Mouse (Mus musculus): ENCODE data around the gene Tgfb3.

Tgfb3 gene

DNA sequence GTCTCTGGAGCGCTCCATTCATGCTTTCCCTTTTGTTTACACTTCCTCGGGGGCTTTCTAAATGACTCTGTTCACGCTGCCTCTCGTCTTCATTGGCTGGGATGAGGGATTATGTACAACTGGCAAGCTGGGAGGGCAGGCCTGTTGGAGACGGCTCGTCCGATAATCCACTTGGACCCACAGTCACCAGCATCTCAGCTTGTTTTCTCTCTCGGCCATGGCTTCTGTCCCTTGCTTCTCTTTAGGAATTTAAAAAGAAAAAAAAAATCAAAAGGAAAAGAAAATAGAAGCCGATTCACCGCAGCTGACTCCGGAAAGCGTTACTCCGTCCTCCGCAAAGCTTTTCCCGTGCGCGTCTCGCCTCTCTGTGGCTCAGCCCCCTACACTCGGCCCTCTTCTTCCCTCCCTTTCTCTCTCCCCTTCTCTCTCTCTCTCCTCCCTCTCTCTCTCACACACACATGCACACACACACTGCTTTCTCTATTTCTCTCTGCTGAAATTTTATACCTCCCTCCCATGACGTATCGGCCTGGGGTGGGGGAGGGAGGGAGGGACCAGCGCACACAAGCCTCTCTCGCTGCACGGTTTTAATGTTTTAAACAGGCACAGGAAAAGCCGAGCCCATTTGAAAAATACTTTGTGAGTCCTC is at the start of gene Tgfb3:
Gene Tgfb3 (minus strand): TSS at position 489 of the 649 bp plus-strand sequence.
- peak; percentile 45 for DNase-seq

DNA sequence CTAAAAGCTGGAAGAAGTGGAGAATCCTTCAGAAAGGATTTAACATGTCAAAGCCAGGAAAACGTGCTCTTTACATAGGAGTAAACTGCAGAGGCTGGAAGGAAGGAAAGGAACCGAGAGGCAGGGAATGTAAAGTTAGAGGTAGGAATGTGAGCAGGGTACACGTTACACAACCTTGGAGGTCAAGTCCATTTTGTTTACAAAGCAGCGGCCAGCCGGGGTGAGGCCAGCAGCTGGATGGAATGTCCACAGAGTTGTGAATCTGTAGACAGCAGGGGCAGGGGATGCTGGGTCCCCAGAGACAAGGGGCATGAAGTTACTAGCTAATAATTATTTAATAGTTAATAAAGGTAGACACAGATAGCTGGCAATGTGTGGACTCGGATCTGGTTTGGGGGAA is 49.3 kb upstream of the Tgfb3 start:
- no peak for DNase-seq

DNA sequence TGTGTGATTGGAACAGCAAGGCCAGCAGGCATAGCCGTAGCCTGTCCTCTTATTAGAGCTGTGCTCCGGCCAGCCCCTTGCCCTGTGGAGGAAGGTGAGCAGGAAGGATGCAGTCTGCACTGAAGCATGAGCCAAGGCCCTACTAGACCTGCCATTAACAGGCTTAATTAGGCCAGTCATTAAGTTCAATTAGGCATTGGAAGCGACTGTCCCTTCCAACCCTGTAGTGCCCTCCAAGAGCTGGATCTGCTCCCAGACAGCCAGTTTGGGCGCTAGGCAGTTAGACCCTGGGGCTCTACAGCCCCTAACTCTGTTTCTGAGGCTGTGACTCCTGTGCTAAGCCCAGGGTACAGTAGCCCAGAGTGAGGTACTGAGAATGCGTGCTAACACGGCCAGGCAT is 45.2 kb upstream of the Tgfb3 start:
- no peak for DNase-seq

DNA sequence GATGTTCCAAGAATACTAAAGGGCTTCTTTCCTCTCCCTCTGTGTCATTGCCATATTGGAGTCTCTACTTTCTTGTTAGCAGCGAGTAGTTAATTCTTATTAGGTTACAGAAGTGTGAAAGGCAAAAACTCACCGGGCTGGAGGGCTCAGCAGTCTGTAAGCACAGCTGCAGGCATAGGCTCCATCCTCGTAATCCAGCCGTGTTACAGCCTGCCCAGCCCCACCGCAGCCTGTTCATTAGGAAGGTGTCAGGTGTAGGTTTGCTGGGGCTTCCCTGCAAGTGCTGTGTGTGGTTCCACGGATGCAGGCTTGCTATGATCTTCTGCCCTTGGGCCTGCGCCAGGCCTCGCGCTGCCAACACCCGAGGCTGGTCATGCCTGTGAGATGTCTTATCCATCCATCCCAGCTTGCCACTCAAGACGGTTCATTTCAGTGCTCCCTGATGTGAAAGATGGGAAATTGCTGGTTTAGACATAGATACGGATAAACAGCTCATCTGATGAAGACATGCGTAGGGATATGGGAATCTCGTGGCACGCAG is 37.5 kb upstream of the Tgfb3 start:
- DNase-seq: no peak

DNA sequence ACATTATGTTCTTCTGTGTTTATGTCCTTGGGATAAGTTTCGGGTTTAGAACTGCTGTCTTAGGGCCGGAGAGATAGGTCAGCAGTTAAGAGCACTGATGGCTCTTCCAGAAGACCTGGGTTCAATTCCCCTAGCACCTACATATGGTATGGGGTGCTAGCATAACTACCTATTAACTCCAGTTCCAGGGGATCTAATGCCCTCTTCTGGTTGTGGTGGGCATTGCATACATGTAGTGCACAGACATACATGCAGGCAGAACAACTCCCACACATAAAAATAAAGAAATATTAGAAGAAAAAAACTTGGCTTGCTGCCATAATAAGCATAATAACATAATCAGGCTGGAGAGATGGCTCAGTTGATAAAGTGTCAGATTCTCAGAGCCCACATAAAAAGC is 31.8 kb upstream of the Tgfb3 start:
- DNase-seq: peak; percentile 67

DNA sequence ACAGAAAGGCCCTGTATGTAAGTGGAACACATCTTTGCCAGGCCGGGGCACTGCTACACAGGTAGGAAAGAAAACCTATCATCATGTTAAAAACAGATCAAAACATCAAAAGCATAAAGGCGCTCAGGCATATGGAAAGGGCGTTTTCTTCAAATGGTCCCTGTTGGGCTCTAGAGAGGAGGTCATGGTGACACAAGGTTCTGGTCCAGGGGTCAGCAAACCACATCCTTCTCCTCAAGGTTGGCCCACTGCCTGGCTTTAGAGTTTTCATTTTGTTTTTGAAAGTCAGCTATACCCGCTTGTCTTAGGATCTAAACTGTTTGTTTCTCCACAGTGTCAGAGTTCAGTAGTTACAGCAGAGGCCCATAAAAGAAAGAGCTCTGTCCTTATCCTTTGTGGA is 30.7 kb upstream of the Tgfb3 start:
- no peak for DNase-seq

DNA sequence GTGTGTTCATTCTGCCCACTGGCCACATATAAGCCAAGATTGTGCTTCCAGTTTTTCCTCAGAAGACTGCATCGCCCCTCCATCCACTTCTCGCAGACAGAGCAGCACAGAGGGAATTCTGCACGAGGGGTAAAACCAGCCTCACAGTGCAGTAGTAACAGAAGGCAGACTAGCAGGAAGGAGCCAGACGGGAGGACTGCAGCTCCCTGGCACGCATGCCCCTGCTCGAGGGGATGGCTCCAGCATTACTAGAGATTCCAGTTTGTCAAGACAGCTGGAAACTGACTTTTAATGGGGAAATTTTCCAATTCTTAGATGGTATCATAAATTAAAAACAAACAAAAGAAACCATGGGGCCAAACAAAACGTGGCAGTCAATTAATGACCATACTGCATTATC is 28.8 kb upstream of the Tgfb3 start:
- no peak for DNase-seq

DNA sequence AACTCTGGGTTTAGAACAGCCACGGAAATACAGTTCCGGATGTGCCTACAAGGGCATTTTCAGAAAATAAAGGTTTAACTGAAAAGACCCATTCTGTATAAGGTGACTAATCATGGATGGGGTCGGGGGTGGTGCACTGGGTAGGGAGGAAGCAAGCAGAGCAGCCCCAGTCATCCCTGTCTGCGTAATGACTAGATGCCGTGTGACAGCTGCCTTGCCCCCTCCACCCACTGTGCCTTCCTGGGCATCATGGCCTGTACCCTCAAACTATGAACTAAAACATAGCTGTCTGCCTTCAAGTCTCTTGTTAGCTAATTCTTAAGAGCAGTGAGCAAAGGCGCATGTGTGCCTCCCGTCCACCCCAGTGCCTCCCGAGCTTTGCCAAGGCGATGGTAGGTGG is 27.2 kb upstream of the Tgfb3 start:
- DNase-seq: no peak

DNA sequence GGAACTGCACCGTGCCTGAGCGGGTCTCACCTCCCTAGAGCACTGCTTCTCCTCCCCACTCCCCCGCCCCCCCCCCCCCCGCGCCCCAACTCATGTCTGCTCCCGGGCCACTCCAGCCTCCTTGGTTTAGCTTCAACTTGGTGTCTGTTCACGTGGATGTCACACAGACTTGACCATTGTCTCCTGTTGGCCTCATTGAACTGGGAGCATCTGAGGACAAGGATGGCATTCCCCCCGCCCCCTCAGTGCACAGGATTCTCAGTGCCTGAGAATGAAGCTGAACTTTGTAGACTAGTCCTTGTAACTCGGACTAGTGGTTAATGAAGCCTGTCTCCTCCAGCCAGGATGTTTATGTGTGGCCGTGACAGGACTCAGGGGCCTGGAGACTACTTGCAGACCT is 26.7 kb upstream of the Tgfb3 start:
- no peak for DNase-seq

DNA sequence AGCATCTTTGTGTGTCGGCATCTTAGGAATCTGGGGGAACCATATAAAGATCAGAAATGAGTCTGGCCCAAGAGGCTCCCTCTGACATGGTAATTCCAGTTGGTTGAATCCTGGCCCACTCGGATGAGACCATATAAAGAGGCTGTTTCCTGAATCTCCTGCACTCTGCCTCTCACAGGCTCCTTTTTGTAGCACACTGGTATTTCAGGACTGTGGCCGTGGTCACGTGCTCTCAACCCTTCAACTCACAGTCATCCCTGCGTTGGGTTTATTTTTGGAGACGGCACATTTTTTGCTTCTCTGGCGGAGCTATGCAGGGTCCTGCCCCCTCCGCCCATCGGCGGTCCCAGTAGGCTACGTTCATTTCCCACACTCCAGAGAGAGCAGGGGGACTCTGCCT is 25.5 kb upstream of the Tgfb3 start:
- no peak for DNase-seq

DNA sequence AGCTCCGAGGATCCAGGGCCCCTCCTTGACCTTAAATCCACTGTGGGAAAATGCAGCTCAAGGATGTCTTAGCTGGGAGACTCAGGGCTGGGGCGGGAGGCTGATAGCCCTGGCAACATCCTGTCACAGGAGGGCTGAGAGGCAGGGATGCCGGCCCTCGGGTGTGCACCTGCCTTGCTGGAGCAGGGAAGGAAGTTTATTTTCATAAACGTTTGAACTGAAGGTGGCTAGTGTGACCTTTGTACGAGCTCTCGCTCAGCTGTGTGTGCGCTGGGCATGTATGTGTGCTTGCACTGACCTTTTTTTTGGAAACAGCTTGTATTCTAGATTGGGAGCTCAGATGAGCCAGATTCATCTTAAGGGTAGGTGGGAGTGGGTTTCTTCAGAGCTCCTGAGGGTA is 25.0 kb upstream of the Tgfb3 start:
- DNase-seq: no peak

DNA sequence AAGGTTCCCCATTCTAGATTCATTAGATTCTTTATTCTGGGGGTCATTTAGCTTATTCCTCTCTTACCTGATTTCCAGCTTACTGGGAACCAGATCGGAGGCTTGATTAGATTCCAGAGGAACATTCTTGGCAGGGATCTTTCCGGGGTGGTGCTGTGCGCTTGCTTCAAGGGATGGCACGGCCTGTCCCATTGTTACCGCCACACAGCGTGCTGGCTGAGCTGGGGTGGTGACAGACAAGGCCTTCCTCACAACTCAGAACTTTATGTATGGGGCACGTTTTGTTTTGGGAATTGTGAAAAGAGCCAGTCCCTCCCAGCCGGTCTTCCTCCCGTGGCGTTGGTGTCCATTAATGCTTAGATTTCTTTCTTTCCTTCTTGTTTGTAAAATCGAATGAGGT is 24.6 kb upstream of the Tgfb3 start:
- no peak for DNase-seq

DNA sequence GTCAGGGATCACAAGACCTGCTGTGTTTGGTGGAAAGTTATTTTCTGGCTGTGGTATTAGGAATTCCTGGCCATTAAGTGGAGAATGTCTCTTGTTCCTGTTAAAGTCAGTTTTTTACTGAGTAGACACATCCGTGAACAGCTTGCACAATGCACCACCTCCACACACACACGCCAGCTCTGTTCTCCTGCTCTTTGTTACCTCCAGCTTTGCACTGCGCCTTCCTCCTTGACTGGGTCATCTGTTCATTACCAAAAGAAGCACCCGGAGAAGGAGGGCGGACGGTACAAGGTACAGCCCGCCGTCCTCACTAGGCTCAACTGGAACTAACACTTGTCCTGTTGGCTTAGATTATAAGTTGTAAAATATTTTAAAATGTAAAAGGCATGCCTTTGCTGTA is 23.8 kb upstream of the Tgfb3 start:
- DNase-seq: no peak

DNA sequence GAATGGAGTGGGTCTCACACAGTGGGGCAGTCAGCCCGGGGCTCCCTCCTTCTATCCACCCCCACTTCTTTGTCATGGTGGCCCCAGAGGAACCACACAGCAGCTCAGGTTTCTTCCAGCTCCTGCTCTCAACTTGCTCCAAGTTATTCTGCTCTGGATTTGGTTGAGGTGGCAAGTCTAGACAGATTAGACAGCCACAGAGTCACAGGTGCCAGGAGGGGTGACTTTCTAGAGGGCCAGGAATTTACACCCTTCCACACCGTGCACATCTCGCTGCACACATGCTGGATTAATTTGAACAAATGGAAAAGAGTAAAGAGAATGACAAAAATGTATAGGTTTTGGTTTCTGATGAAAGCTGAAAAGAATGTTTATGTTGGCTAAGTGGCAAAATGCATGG is 21.9 kb upstream of the Tgfb3 start:
- no peak for DNase-seq

DNA sequence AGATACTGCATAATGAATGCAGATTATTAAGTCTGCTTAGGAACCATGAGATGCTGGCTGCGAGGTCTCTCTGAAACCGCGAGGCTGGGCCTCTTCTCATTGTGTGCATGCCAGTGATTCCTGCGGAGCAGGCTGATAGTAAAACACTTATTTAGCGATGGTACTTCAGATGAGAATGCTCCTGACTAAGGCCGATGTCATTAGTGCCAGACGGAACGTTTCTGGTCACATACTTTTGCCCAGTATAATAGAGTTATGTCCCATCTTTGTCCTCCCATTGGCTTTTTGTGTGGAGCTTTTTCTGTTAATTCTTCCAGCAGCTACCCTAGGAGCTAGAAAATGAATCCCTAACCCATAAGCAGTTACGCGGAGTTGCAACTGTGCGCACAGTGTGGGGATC is 18.9 kb upstream of the Tgfb3 start:
- no peak for DNase-seq

DNA sequence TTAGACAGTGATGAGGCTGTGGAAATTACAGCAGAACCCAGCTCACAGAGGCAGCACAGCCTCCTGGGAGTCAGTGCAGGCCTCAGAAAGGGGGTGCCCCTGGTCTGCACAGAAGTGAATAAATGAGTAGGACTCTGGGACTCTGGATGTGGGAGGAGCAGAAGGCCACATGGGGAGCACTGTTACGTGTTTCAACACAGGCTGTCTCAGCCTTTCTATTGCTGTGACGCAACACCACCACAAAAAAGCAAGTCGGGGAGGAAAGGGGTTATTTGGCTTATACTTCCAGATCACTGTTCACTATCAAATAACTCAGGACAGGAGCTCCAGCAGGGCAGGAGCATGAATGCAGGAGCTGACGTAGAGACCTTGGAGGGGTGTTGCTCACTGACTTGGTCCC is 17.0 kb upstream of the Tgfb3 start:
- no peak for DNase-seq

DNA sequence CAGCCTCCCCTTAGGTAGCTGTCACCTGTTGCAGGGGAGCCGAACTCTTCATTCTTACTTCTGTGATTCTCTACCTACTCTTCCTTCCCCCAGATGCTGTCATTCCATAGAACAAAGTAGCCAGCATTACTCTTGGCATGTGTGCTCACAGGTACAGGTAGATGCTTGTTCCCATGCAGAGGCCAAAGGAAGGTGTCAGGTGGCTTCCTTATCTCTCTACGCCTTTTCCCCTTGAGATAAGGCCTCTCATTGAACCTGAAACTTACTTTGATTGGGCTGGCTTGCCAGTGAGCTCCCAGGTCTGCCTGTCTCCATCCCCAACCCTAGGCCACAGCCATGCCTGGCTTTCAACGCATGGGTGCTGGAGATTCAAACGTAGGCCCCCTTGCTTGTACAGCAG is 15.2 kb upstream of the Tgfb3 start:
- no peak for DNase-seq

DNA sequence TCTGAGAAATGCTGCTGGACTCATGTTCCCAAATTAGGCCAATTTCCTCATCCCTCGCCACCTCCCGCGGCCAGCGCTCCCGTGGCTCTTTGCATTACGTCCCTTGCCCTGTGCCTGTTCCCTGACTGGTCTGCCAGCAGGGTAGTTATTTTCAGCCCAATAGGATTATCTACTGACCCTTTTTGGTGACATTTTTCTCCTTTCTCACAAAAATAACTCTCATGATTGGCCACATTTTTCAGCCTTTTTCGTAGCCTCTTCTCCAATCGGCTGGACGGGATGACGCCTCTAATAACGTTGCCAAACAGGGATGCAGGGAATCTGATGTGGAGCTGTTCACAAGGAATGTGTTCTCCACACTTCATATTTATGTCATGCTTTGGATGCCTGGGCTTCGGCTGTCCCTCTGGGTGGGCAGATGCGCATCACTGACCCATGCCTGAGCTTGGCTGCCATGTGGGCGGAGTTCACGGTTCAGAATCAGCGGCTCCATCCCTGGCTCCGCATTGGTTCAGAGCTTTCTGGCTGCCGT is 12.8 kb upstream of the Tgfb3 start:
- DNase-seq: no peak

DNA sequence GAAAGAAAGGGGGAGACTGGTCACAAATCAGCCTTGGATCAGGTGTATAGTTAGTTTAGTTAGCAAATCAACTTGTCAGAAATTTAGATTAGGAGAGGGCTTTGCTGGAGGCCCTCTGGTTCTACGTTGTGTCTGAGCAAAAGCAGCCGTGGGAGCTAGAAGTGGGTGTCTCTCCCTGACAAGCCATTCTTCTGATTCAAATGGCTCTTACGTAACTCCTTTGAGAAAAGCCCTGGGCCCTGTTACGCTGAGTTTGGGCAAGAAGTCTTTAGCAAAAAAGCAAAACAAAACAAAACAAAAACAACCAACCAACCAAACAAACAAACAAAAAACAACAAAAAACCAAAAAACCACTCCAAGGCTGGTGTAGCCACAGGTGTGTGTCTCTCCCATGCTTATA is 11.9 kb upstream of the Tgfb3 start:
- DNase-seq: no peak

DNA sequence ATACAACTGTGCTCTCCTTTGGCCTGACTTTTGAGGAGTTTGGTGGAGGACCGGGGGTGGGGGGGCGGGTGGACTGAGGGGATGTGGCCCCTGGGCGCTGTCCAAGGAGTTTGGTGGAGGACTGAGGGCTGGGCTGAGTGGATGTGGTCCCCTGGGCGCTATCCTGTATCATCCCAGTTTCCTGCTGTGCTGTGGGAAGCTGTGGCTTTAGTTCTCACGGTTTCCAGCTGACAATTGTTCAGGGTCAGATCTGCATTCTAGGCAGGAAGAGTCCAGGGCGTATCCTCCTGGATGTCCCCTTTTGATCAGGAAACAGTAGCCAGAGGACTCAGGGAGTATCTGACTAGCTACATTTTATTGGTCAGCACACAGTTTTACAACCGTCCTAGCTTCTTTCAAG is 9.2 kb upstream of the Tgfb3 start:
- DNase-seq: no peak

DNA sequence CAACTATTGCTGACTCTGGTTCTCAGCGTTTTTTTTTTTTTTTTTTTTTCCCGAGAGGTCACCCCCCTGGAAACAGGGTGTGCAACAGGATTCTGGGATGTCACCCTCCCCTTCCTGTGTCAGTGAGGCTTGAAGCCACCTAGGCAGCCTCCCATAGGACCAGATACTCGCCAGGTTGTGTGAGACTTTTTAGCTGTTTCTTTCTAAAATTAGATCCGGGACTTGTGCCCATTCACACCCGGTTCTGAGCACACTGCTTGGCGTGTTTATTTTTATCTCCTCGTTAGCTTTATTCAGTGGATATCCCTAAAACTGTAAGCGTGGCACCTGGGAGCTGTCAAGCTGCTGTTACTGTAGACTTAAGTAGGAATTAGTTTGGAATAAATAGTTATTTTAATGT is 7.7 kb upstream of the Tgfb3 start:
- DNase-seq: no peak

DNA sequence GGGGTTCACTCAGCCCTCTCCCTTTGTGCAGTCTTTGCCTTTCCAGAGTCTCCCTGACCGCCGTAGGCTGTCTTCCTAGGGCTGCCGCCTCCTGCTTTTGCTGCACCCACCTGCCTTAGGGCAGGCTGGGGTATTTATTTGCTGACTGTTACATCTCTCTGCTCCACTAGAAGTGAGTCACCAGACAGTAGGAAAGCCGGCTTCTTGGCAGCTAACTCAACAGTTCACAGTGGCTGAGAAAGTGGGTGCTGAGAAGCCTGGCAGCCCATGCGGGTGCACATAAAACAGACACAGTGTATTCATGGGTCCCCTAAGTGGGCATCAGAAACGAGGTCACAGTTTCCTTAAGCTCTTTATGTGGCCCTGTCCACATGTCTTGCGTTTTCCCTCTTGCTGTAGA is 7.0 kb upstream of the Tgfb3 start:
- DNase-seq: no peak

DNA sequence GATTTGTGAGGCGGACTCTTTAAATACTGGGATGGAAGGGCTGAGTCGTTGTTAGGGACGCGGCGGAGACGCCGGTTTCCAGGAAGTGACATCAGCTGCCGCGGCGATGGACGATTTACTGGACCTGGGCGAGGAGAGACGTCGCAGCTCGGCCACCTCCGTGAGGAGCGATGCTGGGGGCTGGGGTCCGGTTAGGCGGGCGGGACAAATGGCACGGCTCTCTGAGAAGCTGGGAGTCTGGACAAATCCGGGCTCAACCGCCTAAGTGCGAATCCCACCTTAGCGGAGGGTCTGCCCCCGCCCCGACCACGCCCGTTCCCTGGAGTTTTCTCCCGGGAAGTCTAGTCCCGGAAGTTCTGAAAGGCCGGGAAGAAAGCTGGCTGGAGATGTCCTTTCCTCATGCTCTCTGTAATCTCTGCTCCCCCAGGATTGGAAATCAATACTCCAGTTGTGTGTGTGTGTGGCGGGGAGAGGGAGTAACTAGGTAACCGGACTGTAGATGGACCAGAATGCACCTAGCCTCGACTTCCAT is 3.7 kb upstream of the Tgfb3 start, which contains the start of gene Ift43:
Gene Ift43 (plus strand): TSS at position 61 of the 532 bp plus-strand sequence.
- peak; percentile 49 for DNase-seq

DNA sequence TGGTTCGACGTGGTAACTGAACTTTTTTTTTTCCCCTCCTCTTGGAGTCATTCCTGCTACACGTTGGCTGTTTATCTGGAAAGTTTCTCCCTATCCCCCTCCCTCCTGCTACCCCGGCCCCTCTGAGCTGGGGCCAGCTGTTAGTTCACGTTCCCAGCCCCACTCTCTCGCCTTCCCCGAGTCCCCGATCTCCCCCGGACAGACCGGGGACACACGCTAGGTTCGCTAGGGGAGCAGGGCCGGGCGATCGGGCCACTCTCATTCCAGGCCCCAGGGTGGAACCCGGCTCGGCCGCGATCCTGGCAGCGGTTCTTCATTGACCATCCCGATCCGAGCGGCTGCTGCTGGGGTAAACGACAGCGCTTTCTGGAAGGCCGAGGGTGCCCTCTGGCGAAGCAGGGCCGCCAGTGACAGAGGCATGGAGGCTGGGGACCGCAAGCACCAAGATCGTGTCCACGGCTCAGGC is 394 bp upstream of the Tgfb3 start:
- peak; percentile 91 for DNase-seq

DNA sequence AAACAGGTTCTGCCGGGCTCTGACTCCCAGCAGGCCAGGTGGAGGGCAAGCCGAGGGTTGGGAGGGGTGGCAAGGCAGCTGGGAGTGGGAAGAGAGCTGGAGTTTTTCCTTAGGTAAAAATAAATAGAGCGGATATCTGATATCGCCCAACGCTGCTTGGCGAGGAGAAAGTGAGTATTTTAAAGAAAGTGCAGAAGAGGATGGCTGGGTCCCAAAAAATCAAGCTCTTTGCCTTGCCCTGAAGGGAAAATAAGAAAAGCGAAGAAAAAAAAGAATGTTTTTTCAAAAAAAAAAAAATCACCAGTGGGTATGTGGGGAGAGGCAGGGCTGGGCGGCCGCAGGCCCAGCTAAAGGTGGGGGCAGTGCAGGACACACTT is 677 bp downstream of the Tgfb3 start:
- no peak for DNase-seq
